Mouse (Mus musculus) bone marrow macrophage, adult 2 months (primary cell): ENCODE data around the gene Ppp1r11.

Source experiments
- CTCF ChIP-seq: IDR thresholded peaks from 2 replicates; pipeline ENCODE4 v1.5.1; 2012; ENCODE audit warnings: low read depth, mild to moderate bottlenecking, low read length, moderate library complexity
- POLR2A ChIP-seq: IDR thresholded peaks from 2 replicates; pipeline ENCODE4 v1.6.1; 2012; ENCODE audit warnings: mild to moderate bottlenecking, low read depth, low read length, borderline replicate concordance

DNA sequence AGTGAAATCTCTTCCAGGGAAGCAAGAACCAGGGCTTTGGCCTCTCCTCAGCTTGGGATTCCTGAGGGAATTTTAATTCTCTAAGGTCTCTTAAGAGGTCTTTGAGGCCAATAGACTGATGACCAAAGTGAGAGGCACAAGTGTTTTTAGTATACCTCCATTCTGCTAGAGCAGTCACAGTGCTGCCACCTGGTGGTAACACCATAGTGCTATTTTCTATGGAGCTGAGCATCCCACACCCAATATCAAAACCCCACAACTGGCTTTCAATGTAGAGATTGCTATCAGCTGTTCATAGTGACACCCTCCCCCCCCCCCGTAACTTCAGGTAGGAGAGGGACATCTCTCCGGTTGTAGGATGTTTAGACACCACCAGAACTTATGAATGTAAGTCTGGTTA, 37.4 kb downstream of the Ppp1r11 start:
- TF ChIP-seq POLR2A (no peak), CTCF (no peak)
